Mouse (Mus musculus) small intestine, adult 2 months (tissue): ENCODE measurements around the gene Adcy1. TPM values are rescaled to one million over a fixed set of nuclear protein-coding genes. Genes with fewer than 3 reads are reported as not detected.

Experiments used
- H3K27ac ChIP-seq: fragments of 200-500 bp; 2 replicates; pipeline ENCODE4 v1.5.1; 2012; ENCODE audit warnings: low read depth, low read length, control low read depth, inconsistent platforms; ENCODE audit not compliant: insufficient read depth
- H3K27me3 ChIP-seq: fragments of 200-500 bp; 2 replicates; pipeline ENCODE4 v1.6.1; 2012; ENCODE audit warnings: mild to moderate bottlenecking, moderate library complexity, low read length, inconsistent platforms; ENCODE audit not compliant: control insufficient read depth, insufficient read depth
- H3K36me3 ChIP-seq: fragments of 200-500 bp; 2 replicates; pipeline ENCODE4 v1.6.1; 2012; ENCODE audit warnings: mild to moderate bottlenecking, low read length, control low read depth, inconsistent platforms; ENCODE audit not compliant: control insufficient read depth, insufficient read depth
- H3K4me1 ChIP-seq: fragments of 200-500 bp; 2 replicates; pipeline ENCODE4 v1.6.1; 2012; ENCODE audit warnings: low read length, inconsistent platforms, mixed read lengths; ENCODE audit not compliant: control insufficient read depth, insufficient read depth, insufficient read length
- H3K4me3 ChIP-seq: fragments of 200-500 bp; 2 replicates; pipeline ENCODE4 v1.5.1; 2012; ENCODE audit warnings: low read depth, mild to moderate bottlenecking, control low read depth, inconsistent platforms, low read length, moderate library complexity
- CTCF ChIP-seq: fragments of 200-500 bp; IDR thresholded peaks from 2 replicates; pipeline ENCODE4 v1.5.1; 2012; ENCODE audit warnings: low read depth, mild to moderate bottlenecking, control low read depth, inconsistent platforms, low read length, moderate library complexity, mixed read lengths; ENCODE audit not compliant: insufficient replicate concordance, insufficient read length; ENCODE audit errors: extremely low read depth
- POLR2A ChIP-seq: fragments of 200-500 bp; IDR thresholded peaks from 2 replicates; pipeline ENCODE4 v1.6.1; 2012; ENCODE audit warnings: low read depth, mild to moderate bottlenecking, control low read depth, inconsistent platforms, low read length, moderate library complexity
- WGBS: fragments of 180-500 bp; shearing (Covaris S2); methylation state at CpG from one replicate; pipeline ENCODE4 v1.1.7; 2018; 5-methylcytosine and 5-hydroxymethylcytosine counted together
- polyA plus RNA-seq: library from polyadenylated mRNA; depleted of rRNA; stranded (reverse); fragments of >200 nt; gene quantifications from 2 replicates; pipeline ENCODE4 v1.2.3, GENCODE M21; 2012

Gene Adcy1
- polyA plus RNA-seq, 1 experiment, result 0.34 TPM

DNA sequence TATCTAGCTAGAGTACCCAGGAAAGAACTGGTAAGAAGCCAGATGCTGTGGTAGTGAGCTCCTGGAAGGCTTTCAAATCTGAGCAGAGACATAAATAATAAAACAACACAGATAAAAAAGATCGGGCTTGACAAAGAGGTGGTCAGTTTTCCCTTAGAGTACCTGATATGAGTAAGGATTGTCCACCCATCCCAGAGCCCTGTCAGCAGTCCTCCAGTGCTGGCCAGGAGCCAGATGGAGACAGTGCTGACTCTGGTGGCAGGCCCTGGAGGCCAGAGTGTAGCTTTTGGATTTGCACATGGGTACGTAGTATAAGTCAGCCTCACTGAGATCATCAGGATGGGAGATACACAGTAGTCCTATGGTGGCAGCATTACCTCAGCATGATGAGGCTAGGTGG, 16.1 kb upstream of the Adcy1 start:
- H3K27me3 ChIP-seq, result no peaks in the 10 kb centered on the region
- no peak overlapping the region for H3K4me3 ChIP-seq
- H3K27ac ChIP-seq, result no peak overlapping the region
- no peaks in the 10 kb centered on the region for H3K36me3 ChIP-seq
- 92% methylated on average over 2 of the region's 2 CpGs for WGBS
- no peaks in the 10 kb centered on the region for H3K4me1 ChIP-seq
- TF ChIP-seq CTCF (no peak), POLR2A (no peak)

DNA sequence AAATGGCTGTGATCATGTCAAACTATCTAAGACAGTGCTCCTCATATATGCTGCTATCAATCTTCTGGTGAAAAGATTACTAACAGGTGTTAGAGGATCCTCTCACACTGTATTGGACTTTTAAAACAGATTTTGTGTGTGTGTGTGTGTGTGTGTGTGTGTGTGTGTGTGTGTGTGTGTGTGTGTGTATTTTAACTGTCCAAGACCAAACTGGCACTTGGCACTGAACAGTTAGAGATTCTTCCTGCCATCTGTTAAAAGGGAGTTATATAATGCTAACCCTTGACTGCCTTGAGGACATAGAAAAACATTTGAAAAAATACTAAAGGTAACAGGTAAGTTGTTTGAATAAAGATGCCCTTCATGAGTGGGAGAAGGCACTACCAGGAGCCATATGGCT, 15.7 kb upstream of the Adcy1 start:
- Histone ChIP-seq H3K27me3 (no peaks in the 10 kb centered on the region), H3K36me3 (no peaks in the 10 kb centered on the region), H3K4me1 (no peaks in the 10 kb centered on the region), H3K27ac (no peak overlapping the region), H3K4me3 (no peak overlapping the region)
- no peak for TF ChIP-seq CTCF
- no peak for TF ChIP-seq POLR2A

DNA sequence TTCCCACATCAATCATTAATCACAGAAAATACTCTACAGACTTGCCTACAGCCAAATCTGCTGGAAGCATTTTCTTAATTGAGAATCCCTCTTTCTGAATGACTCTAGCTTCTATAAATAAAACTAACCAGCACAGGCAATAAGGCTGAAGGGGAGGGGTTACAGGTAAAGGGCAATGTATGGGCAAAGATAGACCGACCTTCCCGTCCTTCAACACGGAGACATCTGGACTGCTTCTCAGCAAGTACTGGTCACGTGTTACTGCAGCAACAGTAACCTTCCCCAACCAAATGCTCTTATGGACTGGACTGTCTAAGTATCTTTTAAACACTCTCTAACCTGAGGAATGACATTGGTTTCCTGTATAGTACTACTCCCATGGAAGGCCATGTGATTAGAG, 9.6 kb upstream of the Adcy1 start:
- no peak overlapping the region for H3K27ac ChIP-seq
- 79% methylated on average over 4 of the region's 4 CpGs for WGBS
- no peaks in the 10 kb centered on the region for H3K27me3 ChIP-seq
- no peaks in the 10 kb centered on the region; the same call in 1 of the 2 replicates for H3K4me1 ChIP-seq
- TF ChIP-seq CTCF, result no peak
- no peak for TF ChIP-seq POLR2A
- no peak overlapping the region for H3K4me3 ChIP-seq
- no peaks in the 10 kb centered on the region for H3K36me3 ChIP-seq

DNA sequence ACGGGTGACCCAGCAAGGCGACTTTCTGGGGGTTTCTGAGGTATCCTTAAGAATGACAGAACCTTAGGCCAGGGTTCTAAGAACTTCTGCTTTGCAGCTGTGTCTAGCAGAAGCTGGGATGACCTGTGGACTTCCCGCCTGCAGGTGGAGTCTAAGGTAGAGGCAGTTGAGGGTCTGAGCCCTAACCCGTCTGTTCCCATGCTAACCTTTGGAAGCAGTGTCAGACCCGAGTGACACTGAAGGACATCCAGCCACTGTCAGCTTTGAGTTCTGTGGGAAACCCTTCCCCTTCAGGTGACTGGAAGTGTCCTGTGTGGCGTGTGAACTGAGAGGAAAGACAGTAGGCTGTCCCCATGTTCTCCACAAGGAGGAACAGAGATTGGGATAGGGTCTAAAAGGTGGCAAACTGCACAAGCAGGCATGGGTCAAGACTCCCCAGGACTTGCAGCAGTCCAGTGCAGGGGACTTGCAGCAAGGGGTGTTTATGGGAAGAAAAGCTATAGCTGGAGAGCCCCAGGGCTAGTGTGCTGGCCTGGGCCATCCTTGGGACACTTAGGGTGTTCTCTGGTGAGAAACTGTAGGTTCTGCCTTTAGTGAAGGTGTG, 8.5 kb upstream of the Adcy1 start:
- Histone ChIP-seq H3K27ac (no peak overlapping the region), H3K4me1 (no peaks in the 10 kb centered on the region; the same call in 1 of the 2 replicates), H3K27me3 (no peaks in the 10 kb centered on the region), H3K4me3 (no peak overlapping the region), H3K36me3 (no peaks in the 10 kb centered on the region)
- 74% methylated on average over 6 of the region's 6 CpGs for WGBS
- TF ChIP-seq CTCF, result no peak
- TF ChIP-seq POLR2A, result no peak

DNA sequence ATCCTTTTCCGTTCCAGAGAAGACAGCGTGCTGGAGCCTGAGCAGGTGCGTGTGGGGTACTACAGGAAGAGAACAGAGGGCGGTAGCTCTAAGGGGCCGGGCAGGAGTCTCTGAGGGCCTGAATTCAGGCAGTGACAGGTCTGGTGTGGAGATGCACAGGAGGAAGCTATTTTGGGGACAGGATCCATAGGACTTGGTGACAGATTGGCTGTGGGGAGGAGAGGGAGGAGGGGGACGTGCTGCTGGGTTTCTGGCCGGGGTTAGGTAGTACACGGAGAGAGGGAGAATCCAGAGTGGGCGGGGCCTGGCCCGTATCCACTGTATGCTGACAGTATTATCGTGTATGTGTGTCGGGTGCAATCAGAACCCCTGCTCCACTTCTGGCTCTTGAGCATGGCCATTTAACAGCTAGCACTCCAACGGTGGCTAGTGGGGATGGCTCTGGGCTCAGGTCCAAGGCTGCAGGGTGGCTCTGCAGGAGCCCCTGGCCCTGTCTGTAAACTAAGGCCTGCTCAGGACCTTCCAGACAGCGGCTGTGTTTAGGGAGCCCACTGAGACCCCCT, 7.8 kb upstream of the Adcy1 start:
- WGBS, result 21% methylated on average over 14 of the region's 14 CpGs
- no peaks in the 10 kb centered on the region for H3K27me3 ChIP-seq

DNA sequence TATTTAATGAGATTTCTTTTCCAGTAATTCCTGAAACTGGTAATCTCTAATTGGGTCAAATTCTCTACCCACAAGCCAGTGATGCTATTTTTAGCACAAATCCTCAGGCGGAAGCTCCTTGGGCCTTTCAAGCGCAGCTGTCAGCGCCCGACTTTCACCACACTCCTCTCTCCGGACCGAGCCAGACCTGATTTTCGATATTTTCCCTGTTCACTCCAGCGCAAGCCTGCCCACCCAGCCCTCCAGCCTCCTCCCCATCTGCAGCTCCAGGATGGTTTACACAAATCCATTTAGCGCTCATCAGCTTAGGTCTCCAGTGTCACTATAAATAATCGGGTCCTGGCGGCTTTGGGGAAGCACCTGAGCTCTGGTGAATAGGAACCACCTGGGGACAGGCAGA, 7.2 kb upstream of the Adcy1 start:
- no peaks in the 10 kb centered on the region; the same call in 1 of the 2 replicates for H3K4me1 ChIP-seq
- TF ChIP-seq POLR2A, result no peak
- TF ChIP-seq CTCF, result no peak
- H3K27ac ChIP-seq, result no peak overlapping the region
- H3K4me3 ChIP-seq, result no peak overlapping the region
- WGBS, result 41% methylated on average over 11 of the region's 11 CpGs
- no peaks in the 10 kb centered on the region for H3K27me3 ChIP-seq
- no peaks in the 10 kb centered on the region for H3K36me3 ChIP-seq

More for the DNA sequence above, 7.8 kb upstream of the Adcy1 start:
- Histone ChIP-seq H3K4me3 (no peak overlapping the region), H3K36me3 (no peaks in the 10 kb centered on the region), H3K4me1 (no peaks in the 10 kb centered on the region; the same call in 1 of the 2 replicates), H3K27ac (no peak overlapping the region)
- TF ChIP-seq CTCF, result no peak
- TF ChIP-seq POLR2A, result no peak

DNA sequence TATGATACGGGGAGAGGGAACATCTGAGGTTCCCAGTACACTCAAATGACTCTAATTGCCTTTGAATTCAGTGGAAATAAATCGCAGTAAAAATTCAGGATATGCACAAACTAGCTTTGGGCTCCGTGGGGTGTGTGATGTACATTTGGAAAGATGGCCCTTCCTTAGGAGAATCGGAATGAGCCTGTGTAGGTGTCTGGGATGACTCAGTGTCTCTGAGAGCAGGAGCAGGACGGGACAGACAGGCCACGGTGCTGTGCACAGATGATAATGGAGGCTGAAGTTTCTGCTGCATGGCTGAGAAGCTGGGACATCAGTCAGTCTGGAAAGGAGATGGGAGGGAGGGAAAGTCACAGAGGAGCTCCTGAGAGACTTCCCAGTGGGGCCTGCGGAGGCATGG, 5.5 kb upstream of the Adcy1 start:
- TF ChIP-seq POLR2A (no peak), CTCF (no peak)
- Histone ChIP-seq H3K36me3 (no peaks in the 10 kb centered on the region), H3K27me3 (0 out of 2 replicates have a peak, but pooled peaks cover 3% of the 10 kb centered on the region), H3K27ac (no peak overlapping the region), H3K4me3 (no peak overlapping the region), H3K4me1 (no peaks in the 10 kb centered on the region; the same call in 1 of the 2 replicates)
- 85% methylated on average over 7 of the region's 7 CpGs for WGBS

DNA sequence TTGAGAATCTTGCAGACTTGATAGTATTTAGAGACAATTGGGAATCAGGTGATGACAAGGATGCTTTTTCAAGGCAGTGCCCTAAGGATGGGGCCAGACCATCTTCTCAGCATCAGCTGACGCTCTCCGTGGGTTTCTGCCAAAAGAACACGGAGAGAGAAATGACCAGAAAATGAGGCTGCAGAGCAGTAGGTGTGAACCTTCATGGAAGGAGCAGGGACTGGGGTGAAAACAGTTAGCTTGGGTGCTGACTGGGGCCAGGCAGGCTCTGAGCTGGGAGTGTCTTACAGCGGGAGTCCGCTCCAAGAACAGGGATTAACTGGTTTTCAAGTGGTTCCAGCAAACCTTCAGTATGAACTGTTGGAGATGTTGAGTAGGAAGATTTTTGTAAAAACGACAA, 1.3 kb upstream of the Adcy1 start:
- 46% methylated on average over 6 of the region's 6 CpGs for WGBS
- Histone ChIP-seq H3K36me3 (no peaks in the 10 kb centered on the region), H3K27me3 (peaks cover 14% of the 10 kb centered on the region; the same call in 1 of the 2 replicates), H3K4me3 (no peak overlapping the region), H3K27ac (no peak overlapping the region), H3K4me1 (no peaks in the 10 kb centered on the region; the same call in 1 of the 2 replicates)
- TF ChIP-seq POLR2A (no peak), CTCF (no peak)
